In genomic region chr2:27027618-27028436, GRCm38 (mm10) we compare ENCODE assay signal across 8 mouse cellular contexts. TPM values are rescaled to one million over a fixed set of nuclear protein-coding genes. Genes with fewer than 3 reads are reported as not detected.
DNase-seq lines count a peak whose midpoint lies in the region; ATAC-seq lines count a peak whose summit lies in the region.

Gene Slc2a6 (minus strand): TSS chr2:27027998.

- no peaks in the 10 kb centered on the region for H3K9me3 ChIP-seq in embryonic facial prominence, embryonic 13.5 days
- no peaks in the 10 kb centered on the region for H3K9me3 ChIP-seq in limb, embryonic 12.5 days
- H3K9me3 ChIP-seq in midbrain, embryonic 15.5 days: no peaks in the 10 kb centered on the region

- peak; percentile 90 for ATAC-seq in embryonic facial prominence, embryonic 13.5 days (ENCODE audit: insufficient number of reproducible peaks, insufficient read depth, low FRiP score, low TSS enrichment, low read depth)
- peak; percentile 91 for ATAC-seq in limb, embryonic 12.5 days (ENCODE audit: insufficient number of reproducible peaks, insufficient read depth, low FRiP score, low TSS enrichment, low read depth)
- peak; percentile 99 for ATAC-seq in midbrain, embryonic 15.5 days (replicated peaks)

- peak; percentile 92 for DNase-seq in 3134 (ENCODE audit: extremely low read depth, insufficient read length, low spot score)
- DNase-seq in adrenal gland, postnatal 36 days: peak; percentile 93 to 94
- peak; percentile 82 for DNase-seq in heart, adult 8-10 months (ENCODE audit: low spot score)
- peak; percentile 78 to 82 for DNase-seq in kidney, adult 8-10 months
- peak; percentile 80 to 81 for DNase-seq in spleen, adult 18-20 months

- H3K27ac ChIP-seq in embryonic facial prominence, embryonic 13.5 days: no peak within 1 kb of the TSS
- no peak within 1 kb of the TSS for H3K27ac ChIP-seq in limb, embryonic 12.5 days
- H3K27ac ChIP-seq in midbrain, embryonic 15.5 days: peak within 1 kb of the TSS; percentile 72

- H3K4me3 ChIP-seq in embryonic facial prominence, embryonic 13.5 days: peak within 1 kb of the TSS; percentile 32
- H3K4me3 ChIP-seq in limb, embryonic 12.5 days (replicated peaks): peak within 1 kb of the TSS; percentile 33
- H3K4me3 ChIP-seq in midbrain, embryonic 15.5 days: peak within 1 kb of the TSS; percentile 47

- peak within 1 kb of the TSS; percentile 51 for H3K9ac ChIP-seq in embryonic facial prominence, embryonic 13.5 days
- peak within 1 kb of the TSS; percentile 44 for H3K9ac ChIP-seq in limb, embryonic 12.5 days (replicated peaks)
- H3K9ac ChIP-seq in midbrain, embryonic 15.5 days: peak within 1 kb of the TSS; percentile 56

- H3K4me1 ChIP-seq in embryonic facial prominence, embryonic 13.5 days: peaks cover 8% of the 10 kb centered on the region; the same call in 1 of the 2 replicates
- H3K4me1 ChIP-seq in limb, embryonic 12.5 days (replicated peaks): 0 out of 2 replicates have a peak, but pooled peaks cover 4% of the 10 kb centered on the region
- H3K4me1 ChIP-seq in midbrain, embryonic 15.5 days: peaks cover 19% of the 10 kb centered on the region

- WGBS in embryonic facial prominence, embryonic 13.5 days: 2% methylated on average over 38 of the region's 38 CpGs
- 4% methylated on average over 38 of the region's 38 CpGs for WGBS in limb, embryonic 12.5 days
- 2% methylated on average over 38 of the region's 38 CpGs for WGBS in midbrain, embryonic 15.5 days

- peak within 1 kb of the TSS; percentile 66 for H3K4me2 ChIP-seq in embryonic facial prominence, embryonic 13.5 days
- H3K4me2 ChIP-seq in limb, embryonic 12.5 days: peak within 1 kb of the TSS; percentile 60
- H3K4me2 ChIP-seq in midbrain, embryonic 15.5 days: peak within 1 kb of the TSS; percentile 80

- no peaks in the 10 kb centered on the region for H3K36me3 ChIP-seq in embryonic facial prominence, embryonic 13.5 days
- H3K36me3 ChIP-seq in limb, embryonic 12.5 days: no peaks in the 10 kb centered on the region
- no peaks in the 10 kb centered on the region for H3K36me3 ChIP-seq in midbrain, embryonic 15.5 days (replicated peaks)

- H3K27me3 ChIP-seq in embryonic facial prominence, embryonic 13.5 days: peaks cover 14% of the 10 kb centered on the region
- H3K27me3 ChIP-seq in limb, embryonic 12.5 days: peaks cover 21% of the 10 kb centered on the region; the same call in 1 of the 2 replicates
- 0 out of 2 replicates have a peak, but pooled peaks cover 9% of the 10 kb centered on the region for H3K27me3 ChIP-seq in midbrain, embryonic 15.5 days (replicated peaks)

RNA-seq across cellular contexts. Expression of gene Slc2a6, which starts in this region (rescaled TPM):
- total RNA-seq in adrenal gland, postnatal 36 days (2021): under 1 TPM; 0.36 to 0.69 TPM
- 0.44 and 0.84 TPM in 2 replicates for polyA plus RNA-seq in embryonic facial prominence, embryonic 13.5 days (2015; fragmentation: Nextera tagmentation; extraction: Ambion mirVana)
- total RNA-seq in heart, adult 8-10 months (2022): 1 to 10 TPM in 1 of 4 experiments, under 1 TPM in 3; 0.27 to 1.5 (median 0.56) TPM
- 1.5 and 1.8 TPM in 2 replicates for polyA plus RNA-seq in limb, embryonic 12.5 days (2016; fragmentation: Nextera tagmentation; extraction: Ambion mirVana)
- polyA plus RNA-seq in midbrain, embryonic 15.5 days (2015; fragmentation: Nextera tagmentation; extraction: Ambion mirVana): 9.0 and 9.3 TPM in 2 replicates

Comparison
In these comparisons a context has a peak if more than half of its experiments do, and no peak if none do; other contexts are left out.
1. Peak in DNase-seq in adrenal gland, postnatal 36 days; RNA of the gene not detected or under 1 TPM.
2. Peak in ATAC-seq, H3K4me3 ChIP-seq, H3K9ac ChIP-seq and H3K4me2 ChIP-seq in embryonic facial prominence, embryonic 13.5 days; RNA of the gene not detected or under 1 TPM.